Mouse (Mus musculus) ovary, adult 18-20 months (tissue): ENCODE data around the gene Srpk2.
"Not testable (repeated sequence)": the region's sequence is repeated elsewhere in the genome, so short reads cannot be mapped to it uniquely, and the experiment has no call there.

Source experiments
- DNase-seq: peaks from one replicate; pipeline ENCODE4 v3.0.0; 2022; ENCODE audit warnings: low spot score, mixed read lengths

Gene Srpk2

DNA sequence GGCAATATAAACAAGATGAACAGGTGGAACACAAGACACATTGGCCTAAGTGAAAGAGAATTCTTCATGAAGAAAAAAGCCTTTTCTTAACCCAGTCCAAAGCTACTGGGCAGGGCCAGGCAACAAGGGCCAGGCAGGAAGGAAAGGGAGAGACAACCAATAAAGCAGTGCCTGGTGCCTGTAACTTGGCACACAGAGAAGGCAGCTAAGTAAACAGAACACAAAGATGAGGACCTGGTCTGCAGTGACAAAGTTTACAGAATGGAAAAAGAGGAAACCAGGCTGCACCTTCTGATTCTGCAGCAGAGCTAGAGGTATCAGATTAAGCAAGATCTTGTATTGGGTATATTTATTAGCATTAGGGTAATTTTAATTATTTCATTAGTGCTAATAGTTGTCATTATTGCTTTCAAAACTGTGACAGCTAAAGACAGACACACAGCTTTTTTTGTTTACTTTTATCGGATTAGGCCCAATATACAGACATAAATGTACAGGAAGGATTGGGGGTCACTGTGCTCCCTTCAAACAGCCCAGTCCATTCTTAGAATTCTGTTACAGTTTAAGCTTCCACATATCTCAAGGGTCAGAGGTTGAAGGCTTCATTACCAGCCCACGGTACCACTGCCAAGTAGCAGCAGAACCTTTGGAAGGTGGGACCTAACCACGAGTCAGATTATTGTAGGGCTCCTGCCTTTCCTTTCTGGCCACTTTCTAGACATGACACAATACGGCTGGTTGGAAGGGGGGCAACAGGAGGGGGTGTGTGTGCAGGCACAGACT is 121.9 kb downstream of the Srpk2 start:
- DNase-seq = no peak

DNA sequence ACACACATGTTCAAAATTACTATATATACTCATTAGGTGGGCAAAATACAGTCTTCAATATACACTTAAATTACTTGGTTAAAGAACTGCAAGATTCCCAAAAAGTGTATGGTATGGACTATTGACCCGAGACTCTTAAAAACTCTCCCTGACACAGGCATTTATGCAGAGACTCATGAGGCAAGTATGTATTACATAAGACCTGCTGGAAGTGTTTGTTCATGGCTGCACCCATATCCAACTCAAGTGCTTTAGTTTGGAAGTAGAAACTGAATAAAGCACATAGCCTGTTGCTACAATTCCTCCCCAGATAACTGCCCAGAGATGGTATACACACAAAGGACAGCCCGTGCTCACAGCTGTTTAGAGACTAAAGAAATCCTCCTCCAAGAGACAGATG is 123.2 kb downstream of the Srpk2 start:
- no peak for DNase-seq

DNA sequence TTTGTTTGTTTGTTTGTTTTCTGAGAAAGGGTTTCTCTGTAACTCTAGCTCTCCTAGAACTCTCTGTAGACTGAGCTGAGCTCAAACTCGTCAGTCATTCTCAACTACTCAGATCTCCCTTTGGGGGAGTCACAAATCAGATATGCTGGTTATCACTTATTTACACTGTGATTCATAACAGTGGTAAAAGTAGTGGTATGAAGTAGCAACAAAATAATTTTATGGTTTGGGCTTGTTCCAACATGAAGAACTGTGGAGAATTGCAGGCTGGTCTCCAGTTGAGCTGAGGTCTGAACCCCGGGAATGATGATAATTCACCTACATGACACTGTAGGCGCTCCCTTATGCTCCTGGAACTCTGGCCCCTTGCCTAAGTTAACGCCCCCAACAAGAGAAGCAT is 124.2 kb downstream of the Srpk2 start:
- no peak for DNase-seq

DNA sequence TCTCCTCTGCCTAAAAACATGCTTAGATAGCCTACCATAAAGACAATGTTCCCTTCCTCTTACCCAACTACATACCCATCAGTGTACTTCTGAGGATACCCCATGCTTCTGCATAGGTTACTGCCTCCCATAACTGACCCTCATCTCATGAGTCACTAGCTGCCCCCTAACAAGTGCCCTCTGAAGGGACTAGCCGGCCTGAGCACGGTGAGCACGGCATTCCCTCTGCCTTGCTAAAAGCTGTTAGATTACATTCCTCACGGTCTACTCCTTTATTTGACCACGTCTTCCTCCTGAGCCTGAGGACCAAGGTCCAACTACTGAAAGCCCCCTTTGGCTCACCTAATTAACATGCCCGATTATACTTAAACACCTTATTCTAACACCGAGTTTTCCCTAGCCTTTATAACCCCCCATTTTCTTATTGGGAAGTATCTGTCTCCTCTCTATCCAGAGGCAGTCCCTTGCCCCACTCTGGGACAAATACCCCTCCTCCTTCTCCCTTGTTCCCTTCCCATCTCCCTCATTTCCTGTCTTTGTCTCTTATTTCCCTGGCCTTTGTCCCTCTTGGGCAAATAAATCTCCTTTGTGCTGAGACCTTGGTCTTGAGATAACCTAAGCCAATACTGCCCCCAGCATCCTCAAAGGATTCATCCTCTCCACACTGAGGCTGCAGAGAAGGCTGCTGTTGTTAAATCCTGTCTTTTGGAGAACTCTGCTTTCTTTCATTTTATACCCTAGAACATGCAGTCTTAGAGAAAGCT is 128.2 kb downstream of the Srpk2 start:
- DNase-seq = no peak

DNA sequence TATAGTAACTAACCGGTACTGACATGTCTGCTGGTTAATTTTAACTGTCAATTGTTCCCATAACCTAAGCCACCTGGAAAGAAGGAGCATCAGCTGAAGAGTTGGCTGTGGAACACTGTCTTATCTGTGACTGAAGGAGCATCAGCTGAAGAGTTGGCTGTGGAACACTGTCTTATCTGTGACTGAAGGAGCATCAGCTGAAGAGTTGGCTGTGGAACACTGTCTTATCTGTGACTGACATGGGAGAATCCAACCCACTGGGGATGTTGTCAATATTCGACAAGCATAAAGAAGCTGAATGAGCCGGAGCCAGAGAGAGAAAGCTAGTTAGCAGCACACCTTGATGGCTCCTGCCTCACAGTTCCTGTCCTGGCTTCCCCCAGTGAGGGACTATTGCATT is 131.1 kb downstream of the Srpk2 start:
- not testable (repeated sequence) for DNase-seq

DNA sequence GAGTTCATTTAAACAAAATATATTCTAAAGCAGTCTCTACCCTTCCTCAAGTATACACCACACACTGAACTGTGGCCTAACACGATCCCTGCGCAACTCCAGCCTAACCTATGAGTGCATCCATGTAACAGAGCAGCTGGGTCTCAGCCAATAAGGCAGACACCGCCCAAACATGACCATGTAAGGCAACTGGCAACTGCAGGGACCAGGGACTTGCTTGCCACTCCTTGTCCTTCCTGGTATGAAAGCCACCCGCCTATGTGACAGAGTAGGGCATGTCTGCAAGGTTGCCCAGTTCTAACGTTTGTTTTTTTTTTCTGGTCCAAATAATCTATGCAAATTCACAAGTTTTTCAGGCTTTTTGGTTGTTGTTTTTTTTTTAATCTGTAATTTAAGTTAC is 132.7 kb downstream of the Srpk2 start:
- DNase-seq = no peak

DNA sequence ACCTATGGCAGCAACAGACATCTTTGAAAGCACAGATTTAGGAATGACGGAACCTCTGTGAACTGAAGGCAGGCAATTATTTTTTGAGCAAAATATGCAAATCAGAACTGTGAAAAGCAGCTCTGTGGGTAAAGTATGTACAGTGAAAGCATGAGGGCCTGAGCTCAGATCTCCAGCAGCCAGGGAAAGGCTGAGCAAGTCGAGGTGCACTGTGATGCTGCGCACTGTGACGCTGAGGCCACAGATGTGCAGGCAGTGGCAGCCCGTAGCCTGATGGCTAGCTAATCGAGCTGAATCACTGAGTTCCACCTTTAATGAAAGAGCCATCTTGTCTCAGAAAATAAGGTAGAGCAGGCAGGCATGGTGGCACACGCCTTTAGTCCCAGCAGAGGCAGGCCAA is 148.7 kb downstream of the Srpk2 start:
- no peak for DNase-seq

DNA sequence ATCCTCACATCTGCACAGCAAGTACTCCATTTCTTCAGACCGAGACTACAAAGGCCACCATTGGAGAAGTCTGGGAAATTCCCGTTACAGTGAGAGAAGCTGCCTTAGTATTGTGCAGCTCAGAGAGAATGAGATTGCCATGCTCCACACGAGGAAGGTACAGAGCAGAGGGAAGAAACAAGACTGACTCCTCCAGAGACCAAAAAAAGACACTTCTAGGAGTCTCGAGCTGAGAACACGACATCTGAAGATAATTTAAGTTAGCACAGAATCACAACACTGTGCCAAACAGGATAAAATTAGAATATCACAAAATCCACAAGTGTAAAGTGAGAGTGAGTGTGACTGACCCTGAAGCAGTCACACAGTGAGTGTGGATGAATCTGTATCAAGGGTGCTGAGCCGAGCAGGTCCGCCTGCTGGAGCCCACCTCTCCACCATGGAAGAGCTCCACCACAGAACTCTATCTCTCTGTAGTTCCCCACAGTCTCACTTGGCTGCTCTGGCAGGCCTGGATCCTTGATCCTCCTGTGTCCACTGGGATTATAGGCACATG is 152.8 kb downstream of the Srpk2 start:
- no peak for DNase-seq

DNA sequence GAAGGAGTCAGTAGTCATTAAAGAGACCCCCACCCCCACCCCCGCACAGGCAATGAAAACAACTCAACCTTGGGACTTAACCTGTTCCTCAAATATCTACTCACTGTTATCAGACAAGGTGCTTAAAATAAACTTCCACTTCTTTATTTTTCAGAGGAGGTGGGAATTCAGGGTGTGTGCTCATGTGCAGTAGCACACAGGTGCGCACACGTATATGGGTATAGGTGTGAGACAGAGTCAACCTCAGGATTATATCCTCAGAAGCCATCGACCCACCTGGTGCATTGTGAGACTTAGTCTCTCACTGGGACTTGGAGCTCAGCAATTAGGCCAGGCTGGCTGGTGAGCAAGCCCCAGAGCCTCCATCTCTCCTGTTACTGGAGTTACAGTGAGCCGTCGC is 153.3 kb downstream of the Srpk2 start:
- DNase-seq = no peak

DNA sequence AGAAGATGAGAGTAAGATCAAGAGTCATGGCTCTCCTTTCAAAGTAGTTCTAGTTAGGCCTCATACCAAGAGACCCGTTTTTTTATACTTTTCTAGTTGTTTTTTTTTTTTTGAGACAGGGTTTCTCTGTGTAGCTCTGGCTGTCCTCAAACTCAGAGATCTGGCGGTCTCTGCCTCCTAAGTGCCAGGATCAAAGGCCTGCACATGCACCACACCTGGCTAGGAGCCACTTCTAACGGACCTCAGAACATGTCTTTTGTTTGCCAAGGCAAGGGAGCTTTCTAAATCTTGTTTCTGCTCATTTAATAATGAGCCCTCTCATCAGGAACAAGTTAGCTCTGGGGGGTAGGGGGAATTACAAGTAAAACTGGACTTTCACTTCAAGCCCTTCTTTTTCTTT is 159.8 kb downstream of the Srpk2 start:
- no peak for DNase-seq

DNA sequence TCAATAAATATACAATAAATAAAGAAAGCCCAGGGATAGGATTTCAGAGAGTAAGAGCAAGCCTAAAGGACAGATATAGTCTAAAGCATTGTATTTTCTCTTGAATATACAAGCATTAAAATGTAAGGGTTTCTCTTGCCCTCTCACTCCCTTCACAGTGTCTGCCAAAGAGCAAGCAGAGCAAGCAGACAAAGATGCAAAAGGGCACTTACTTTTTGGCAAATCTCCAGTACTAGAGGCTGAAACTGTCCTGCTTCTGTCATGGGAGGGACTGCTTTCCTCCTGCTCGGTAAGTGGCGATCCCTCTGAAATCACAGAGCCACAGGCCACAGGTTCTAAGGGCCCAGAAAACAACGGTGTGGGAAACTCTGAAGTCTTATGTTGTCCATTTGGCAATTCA is 160.5 kb downstream of the Srpk2 start:
- no peak for DNase-seq

DNA sequence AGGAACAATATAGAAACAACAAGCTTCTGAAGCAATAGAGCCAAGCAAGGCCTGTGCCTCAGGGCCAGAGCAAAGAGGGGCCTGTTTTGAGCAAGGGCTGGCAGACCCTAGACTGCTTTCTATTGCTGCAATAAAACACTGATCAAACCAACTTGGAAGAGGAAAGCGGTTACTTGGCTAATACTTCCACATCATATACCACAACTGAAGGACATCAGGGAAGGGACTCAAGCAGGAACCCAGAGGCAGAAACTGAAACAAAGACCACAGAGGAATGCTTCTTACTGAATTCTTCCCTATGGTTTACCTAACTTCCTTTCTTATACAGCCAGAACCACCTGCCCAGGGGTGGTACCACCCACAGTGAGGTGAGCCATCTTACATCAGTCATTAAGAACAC is 162.8 kb downstream of the Srpk2 start:
- DNase-seq = no peak

DNA sequence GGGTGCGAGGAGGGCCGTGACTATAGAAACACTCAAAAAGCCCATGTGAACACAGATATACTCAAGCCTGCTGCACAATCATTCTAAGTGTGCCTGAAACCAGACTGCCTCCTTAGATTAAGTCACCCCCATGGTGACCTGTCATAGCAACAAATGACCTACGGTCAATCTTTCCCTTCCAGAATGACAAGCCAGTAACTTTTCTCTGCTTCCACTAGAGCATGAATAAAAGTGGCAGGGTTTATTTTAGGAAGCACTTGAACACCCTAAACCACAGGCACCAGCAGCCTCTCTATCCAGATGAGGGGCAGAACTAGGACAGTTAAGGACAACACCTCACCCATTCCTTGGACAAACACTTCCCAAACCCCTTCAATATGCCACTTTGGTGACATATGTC is 164.7 kb downstream of the Srpk2 start:
- DNase-seq = no peak

DNA sequence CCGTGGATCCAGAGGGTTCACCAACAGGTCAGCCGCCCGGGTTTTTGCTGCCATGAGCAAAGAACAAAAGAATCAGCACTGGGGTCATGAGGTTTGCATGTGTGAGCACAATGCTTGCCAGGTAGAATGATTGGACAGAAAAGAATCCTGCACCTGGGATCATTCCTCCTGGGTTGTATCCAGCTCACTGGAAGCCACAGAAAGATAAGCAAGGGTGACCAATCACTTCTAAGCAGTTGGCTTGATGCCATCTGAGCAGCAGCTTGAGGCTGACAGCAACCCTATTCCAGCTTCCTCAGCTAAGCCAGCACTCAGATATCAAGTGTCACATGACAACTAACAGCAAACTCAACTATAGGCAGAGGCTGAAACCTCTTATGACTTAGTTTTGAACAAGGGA is 165.7 kb downstream of the Srpk2 start:
- no peak for DNase-seq

DNA sequence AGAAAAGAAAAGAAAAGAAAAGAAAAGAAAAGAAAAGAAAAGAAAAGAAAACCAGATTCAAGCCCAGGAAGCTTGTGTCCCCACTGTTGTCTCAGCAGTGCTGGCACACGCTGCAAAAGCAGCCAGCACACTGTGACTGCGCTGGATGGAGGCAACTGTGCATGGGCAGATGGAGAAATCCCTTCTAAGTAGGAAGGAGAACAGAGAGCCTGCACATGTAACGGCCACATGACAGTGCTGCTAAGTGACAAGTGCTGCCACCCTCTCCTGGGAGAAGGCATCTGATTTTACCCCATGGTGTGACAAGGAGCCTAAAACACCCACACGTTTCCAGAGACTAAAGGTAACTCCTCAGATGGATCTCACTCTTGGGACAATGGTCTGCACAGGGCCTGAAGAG is 166.6 kb downstream of the Srpk2 start:
- DNase-seq = no peak

DNA sequence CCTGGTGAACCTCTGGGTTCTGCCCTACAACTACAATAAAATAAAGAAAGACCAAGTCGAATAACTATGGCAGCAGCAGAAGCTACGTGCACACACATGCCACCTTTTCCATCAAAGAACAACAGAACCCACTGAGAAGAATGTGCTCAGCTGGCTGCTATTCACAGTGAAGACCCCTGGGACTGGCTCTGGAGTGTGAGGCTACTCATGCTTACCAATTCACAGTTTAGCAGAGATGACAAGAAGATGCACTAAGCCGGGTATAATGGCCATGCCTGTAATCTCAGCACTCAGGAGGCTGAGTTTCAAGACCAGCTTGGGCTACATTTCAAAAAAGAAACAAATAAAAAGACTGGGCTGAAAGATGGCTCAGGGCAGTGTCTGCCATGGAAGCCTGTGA is 167.5 kb downstream of the Srpk2 start:
- DNase-seq = no peak

DNA sequence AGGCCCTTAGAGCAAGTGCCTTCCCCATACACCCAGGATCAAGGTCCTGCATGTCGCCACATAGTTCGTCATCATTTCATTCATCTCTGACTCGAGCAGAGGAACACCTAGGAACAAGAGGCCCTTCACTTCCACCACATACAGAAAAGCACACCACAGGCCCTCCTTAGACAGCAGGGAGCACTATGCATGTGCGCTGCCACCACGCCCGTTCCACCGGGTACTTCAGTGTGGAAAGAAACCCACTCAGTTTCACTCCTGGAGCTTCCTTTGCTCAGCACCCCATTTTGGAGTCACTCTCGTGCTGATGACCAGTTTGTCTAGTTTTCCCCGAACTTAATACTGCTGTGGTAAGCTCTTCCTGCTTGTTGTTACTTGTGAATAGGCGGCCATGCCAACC is 169.4 kb downstream of the Srpk2 start:
- DNase-seq = no peak

DNA sequence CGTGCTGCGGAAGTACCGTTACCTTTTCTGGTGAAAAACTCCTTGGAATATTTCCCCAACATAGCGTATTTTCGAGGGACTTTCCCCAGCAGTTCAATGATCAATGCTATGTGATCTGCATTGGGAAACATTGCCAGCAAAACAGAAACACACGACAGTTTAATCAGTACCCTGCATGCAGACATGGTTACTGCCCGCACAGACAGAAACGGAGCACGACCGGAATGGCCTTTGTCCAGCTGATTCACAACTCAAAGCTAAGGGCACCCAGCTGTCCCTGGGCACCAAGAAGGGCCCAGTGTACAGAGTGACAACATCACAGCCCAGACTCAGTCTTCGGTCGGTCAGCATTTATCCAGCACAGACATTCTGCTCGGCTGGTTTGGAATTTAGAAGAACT is 170.9 kb downstream of the Srpk2 start:
- no peak for DNase-seq

DNA sequence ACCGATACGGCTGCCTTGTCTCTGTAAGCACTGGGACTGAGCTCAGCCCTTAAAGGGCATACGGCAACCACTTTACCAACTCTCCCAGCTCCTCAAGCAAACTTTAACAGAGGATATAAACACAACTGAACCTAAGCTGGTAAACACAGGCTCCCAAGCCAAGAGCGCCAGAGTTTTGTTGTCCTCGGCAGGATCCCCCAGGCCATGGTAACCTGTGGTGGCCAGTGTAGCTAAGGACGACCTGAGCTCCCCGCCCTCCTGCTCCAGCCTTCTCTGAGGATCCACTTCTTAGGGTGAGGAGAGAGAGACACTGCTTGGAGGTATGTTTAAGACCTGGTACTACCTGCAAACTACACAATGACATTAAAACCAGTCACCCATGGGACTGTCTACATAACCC is 171.9 kb downstream of the Srpk2 start:
- no peak for DNase-seq

DNA sequence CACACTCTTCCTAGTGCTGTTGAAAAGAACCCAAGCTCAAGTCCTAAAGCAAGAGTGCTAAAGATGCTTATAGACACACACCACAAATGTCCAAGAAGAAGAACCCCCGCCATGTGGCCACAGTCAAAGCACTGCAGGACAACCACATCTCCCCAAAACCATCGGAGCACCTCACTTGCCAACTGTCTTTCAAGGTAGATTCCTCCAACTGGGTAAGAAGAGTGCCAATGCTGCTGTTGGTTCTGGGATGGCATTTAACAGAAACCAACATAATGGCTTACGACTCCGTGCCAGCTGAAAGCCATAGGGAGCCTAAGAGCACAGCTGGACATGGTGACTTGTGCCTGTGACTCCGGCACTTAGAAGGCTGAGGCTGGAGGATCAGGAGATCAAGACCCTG is 173.0 kb downstream of the Srpk2 start:
- DNase-seq = no peak

DNA sequence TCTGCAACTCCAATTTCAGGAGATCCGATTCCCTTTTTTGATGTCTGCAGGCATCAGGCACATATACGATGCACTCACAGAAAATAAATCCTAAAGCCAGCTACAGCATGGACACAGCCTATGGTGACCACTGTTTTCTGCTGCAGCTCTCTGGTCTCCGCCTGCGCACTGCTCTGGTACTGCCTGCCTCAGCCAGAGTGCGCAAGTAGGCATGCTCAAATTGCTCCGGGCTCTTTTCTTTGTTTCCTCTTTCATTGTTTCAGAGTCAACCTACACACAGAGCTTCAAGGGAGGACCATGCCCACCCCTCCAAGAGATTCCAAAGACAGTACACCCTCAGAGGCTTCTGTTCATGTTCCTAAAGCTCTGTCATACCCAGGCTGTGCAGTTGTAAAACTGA is 175.8 kb downstream of the Srpk2 start:
- no peak for DNase-seq

DNA sequence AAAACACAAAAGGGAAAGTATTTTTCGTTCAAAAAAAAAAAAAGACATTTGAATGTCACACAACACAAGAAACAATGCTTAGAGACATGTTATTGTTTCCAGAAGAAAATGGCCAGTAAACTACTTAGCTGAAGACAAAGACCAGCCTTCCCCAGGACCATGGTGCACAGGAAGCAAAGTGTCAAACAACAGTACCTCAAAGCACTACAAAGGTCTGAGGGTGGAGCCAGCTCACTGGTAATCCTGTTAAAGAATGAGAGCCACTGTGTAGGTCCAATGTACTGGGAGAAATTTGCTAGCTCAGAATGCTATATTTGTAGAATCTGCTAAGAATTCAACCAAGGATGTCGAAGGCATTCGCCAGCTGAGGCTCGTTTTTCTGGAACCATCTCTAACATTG is 177.2 kb downstream of the Srpk2 start:
- no peak for DNase-seq

DNA sequence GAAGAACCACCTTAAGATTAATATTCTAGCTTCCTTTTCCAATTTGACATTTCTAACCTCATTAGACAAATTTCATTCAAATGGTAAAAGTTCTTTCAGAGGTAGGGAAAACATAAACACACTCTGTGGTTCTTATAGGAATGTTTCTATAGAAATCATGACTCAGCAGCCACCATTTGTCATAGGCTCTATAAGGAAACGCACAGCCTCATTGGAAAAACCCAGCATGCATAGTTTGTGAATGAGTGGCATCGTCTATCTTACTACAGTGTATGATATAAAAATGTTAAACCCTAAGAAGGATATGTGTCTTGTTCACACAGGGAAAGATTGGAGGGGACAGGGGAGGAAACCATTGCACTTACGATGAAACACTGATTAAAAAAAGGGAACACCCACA is 178.8 kb downstream of the Srpk2 start:
- DNase-seq = no peak
